Comparison of ENCODE assay signal across 19 mouse cellular contexts in genomic region chr2:38207752-38208151, GRCm38 (mm10).
A peak's percentile ranks its signal among the peaks of the same experiment; 100 is the strongest.
DNase-seq lines count a peak whose midpoint lies in the region; ATAC-seq lines count a peak whose summit lies in the region.
"Had no signal": no experiment of that assay in that cellular context is flagged by ENCODE, and none has a peak within 500 bp of the region (broad histone marks: within the 10 kb centered on the region; RNA-seq: fewer than 3 reads in every experiment).

No protein-coding gene starts in this region.

- no peak for ATAC-seq in CD4-positive, CD25-positive, alpha-beta regulatory T cell, adult 4 months
- peak; percentile 57; the same call in 1 of the 2 replicates for ATAC-seq in neutrophil, adult 5-6 weeks (ENCODE audit: extremely low read depth, insufficient number of reproducible peaks, low FRiP score, poor library complexity, severe bottlenecking)
- ATAC-seq in activated CD4-positive, CD25-positive, alpha-beta regulatory T cell, adult 4 months = no peak
- ATAC-seq: forebrain, embryonic 14.5 days; forebrain, embryonic 16.5 days; Patski had no signal

- peak; percentile 24 for DNase-seq in CD4-positive, CD25-positive, alpha-beta regulatory T cell, adult 2 months (ENCODE audit: low read depth, low spot score)
- peak; percentile 36 for DNase-seq in A20 (ENCODE audit: low read depth, low spot score)
- DNase-seq in layer of hippocampus, postnatal 14 days (ENCODE audit: low spot score in 2 of 2) = no peak
- DNase-seq: adrenal gland, adult 2 months; adrenal gland, postnatal 10 days; adrenal gland, postnatal 25 days; cerebellum, adult 11 months; cerebellum, adult 18-20 months; cerebellum, adult 8-10 months; cerebellum, adult 9-11 months; cerebellum, postnatal 14 days; cerebellum, postnatal 36 days; embryo, embryonic 11 days had no signal

Comparison
In these comparisons a context has a peak if more than half of its experiments do, and no peak if none do; other contexts are left out.
1. DNase-seq: peak in CD4-positive, CD25-positive, alpha-beta regulatory T cell, adult 2 months (single experiment) and A20 (single experiment); none in layer of hippocampus, postnatal 14 days (0 of 2).